Mouse (Mus musculus) ES-Bruce4 (cell line): Measurements from ENCODE around the gene Dnajc11. TPM values are rescaled to one million over a fixed set of nuclear protein-coding genes. Genes with fewer than 3 reads are reported as not detected.
A peak's percentile ranks its signal among the peaks of the same experiment; 100 is the strongest.

Experiments
- H3K27ac ChIP-seq: 2 replicates; pipeline ENCODE4 v1.5.1; 2012; ENCODE audit warnings: low read length, inconsistent platforms; ENCODE audit not compliant: insufficient read depth
- H3K27me3 ChIP-seq: 2 replicates; pipeline ENCODE4 v1.6.1; 2012; ENCODE audit warnings: mild to moderate bottlenecking, low read length, inconsistent platforms; ENCODE audit not compliant: control insufficient read depth, poor library complexity, insufficient read depth, severe bottlenecking
- H3K36me3 ChIP-seq: 2 replicates; pipeline ENCODE4 v1.6.1; 2012; ENCODE audit warnings: inconsistent platforms, mild to moderate bottlenecking, low read length, moderate library complexity; ENCODE audit not compliant: control insufficient read depth, poor library complexity, insufficient read depth, severe bottlenecking
- H3K4me1 ChIP-seq: one replicate; pipeline ENCODE4 v1.8.1; 2011; ENCODE audit warnings: low read length; ENCODE audit not compliant: control insufficient read depth, insufficient read depth
- H3K4me3 ChIP-seq: 2 replicates; pipeline ENCODE4 v1.5.1; 2011; ENCODE audit warnings: low read depth, mild to moderate bottlenecking, low read length
- H3K9ac ChIP-seq: 2 replicates; pipeline ENCODE4 v1.6.1; 2012; ENCODE audit warnings: low read depth, mild to moderate bottlenecking, inconsistent platforms; ENCODE audit not compliant: poor library complexity, severe bottlenecking
- H3K9me3 ChIP-seq: replicated peaks from 2 replicates; pipeline ENCODE4 v1.6.1; 2012; ENCODE audit warnings: mild to moderate bottlenecking, low read length, inconsistent platforms; ENCODE audit not compliant: control insufficient read depth, poor library complexity, insufficient read depth, severe bottlenecking
- CTCF ChIP-seq: IDR thresholded peaks from one replicate; pipeline ENCODE4 v1.8.1; 2011; ENCODE audit warnings: low read depth, low read length
- EP300 ChIP-seq: IDR thresholded peaks from 2 replicates; pipeline ENCODE4 v1.6.1; 2011; ENCODE audit warnings: low read depth, low read length; ENCODE audit not compliant: insufficient read depth
- POLR2A ChIP-seq: IDR thresholded peaks from one replicate; pipeline ENCODE4 v1.8.1; 2011; ENCODE audit warnings: low read length; ENCODE audit not compliant: insufficient read depth
- polyA plus RNA-seq: library from polyadenylated mRNA; stranded (reverse); fragments of >200 nt; gene quantifications from 2 replicates; pipeline ENCODE4 v1.2.4, GENCODE M21; 2011; ENCODE audit warnings: low read depth; ENCODE audit not compliant: missing spikeins, insufficient read depth, insufficient read length

Dnajc11 gene
- polyA plus RNA-seq, 1 experiment: 89.1 TPM

DNA sequence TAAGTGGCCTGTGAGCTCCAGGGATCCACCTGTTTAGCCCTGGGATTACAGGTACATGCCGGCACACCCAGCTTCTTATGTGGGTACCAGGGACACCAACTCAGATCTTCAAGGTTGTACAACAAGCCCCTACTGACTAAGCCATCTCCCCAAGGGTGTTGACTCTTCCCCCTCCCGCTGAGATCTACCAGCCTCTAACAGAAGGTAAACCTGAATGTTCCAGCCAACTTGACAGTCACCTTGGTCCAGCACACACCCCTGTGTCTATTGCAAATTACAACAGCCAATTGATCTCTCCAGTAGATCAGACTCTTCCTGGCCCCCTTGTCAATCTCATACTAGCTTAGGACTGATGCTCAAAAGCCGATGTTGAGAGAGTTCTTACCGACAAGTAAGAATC is 27.9 kb upstream of the Dnajc11 start:
- Histone ChIP-seq H3K27ac (no peak overlapping the region), H3K27me3 (no peaks in the 10 kb centered on the region), H3K36me3 (no peaks in the 10 kb centered on the region), H3K4me3 (no peak overlapping the region), H3K9ac (no peak overlapping the region), H3K4me1 (peaks cover 4% of the 10 kb centered on the region), H3K9me3 (no peaks in the 10 kb centered on the region)
- no peak for TF ChIP-seq EP300
- no peak for TF ChIP-seq POLR2A
- no peak for TF ChIP-seq CTCF

DNA sequence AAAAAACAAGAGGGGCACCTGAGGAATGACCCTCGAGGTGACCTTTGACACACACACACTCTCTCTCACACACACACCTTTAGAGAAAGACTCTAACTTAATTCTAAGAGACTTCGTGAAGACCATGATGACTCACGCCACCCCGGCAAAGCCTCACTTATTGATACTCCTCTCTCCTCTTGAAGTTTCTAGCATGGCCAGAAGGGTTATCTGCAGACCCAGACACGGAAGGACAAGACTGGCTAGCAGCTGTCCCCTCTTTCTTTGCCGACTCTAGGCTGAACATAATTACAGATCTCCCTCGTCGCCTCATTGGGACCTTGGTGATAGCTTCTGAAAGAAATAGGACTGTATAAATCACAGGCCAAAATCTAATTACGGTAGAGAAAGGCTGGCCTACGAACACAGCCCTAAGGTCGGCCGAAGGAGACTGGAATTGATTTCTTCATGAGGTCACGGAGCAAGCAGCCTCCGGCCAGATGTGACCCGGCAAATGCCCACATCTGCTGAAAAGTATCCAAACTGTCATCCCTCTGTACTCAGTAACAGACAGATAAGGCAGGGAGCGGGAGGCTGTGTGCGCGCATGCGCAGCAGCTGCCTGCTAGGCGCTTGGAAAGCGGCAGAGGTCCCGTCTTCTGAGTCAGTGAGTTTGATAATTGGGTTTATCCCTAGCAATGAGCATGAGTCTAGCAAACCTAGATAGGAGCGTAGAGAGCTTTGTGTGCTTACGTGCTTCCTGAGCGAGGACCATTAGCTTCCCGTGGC is 25.7 kb upstream of the Dnajc11 start:
- Histone ChIP-seq H3K9me3 (no peaks in the 10 kb centered on the region), H3K27me3 (no peaks in the 10 kb centered on the region), H3K27ac (no peak overlapping the region), H3K4me1 (peaks cover 2% of the 10 kb centered on the region), H3K9ac (no peak overlapping the region), H3K4me3 (no peak overlapping the region), H3K36me3 (no peaks in the 10 kb centered on the region)
- TF ChIP-seq POLR2A (no peak), EP300 (no peak), CTCF (no peak)

DNA sequence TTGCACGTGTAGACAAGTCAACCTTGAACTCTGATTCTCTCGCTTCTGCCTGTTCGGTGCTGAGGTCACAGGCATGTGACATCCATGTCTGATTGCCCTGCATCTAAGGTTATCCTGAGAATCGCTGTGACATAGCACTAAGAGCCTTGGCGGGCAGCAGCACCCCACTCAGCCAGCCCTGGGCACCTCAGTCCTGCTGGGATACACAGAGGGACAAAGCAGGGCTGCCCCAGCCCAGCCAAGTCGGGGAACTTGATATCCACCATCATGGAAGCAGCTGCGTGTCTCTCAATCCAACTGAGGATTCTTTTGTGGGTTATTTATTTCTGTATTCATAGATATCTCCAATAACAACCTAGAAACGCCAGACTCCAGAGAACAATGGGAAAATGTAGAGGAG is 24.7 kb upstream of the Dnajc11 start:
- Histone ChIP-seq H3K27me3 (no peaks in the 10 kb centered on the region), H3K36me3 (no peaks in the 10 kb centered on the region), H3K4me1 (no peaks in the 10 kb centered on the region), H3K4me3 (no peak overlapping the region), H3K9ac (no peak overlapping the region), H3K9me3 (no peaks in the 10 kb centered on the region), H3K27ac (no peak overlapping the region)
- no peak for TF ChIP-seq POLR2A
- no peak for TF ChIP-seq CTCF
- TF ChIP-seq EP300: no peak

- no peaks in the 10 kb centered on the region for H3K4me1 ChIP-seq
Observed at GRCm38 (mm10) chr4:151916271-151916670, 17.2 kb upstream of the Dnajc11 start.

GRCm38 (mm10) chr4:151919135-151919840 is 14.2 kb upstream of the Dnajc11 start:
- Histone ChIP-seq H3K9ac (no peak overlapping the region), H3K36me3 (no peaks in the 10 kb centered on the region), H3K4me1 (no peaks in the 10 kb centered on the region), H3K27ac (no peak overlapping the region), H3K9me3 (peaks cover 5% of the 10 kb centered on the region), H3K27me3 (no peaks in the 10 kb centered on the region), H3K4me3 (no peak overlapping the region; the same call in 1 of the 2 replicates)
- no peak for TF ChIP-seq EP300
- TF ChIP-seq POLR2A: no peak

More at GRCm38 (mm10) chr4:151916271-151916670, 17.2 kb upstream of the Dnajc11 start:
- Histone ChIP-seq H3K27me3 (no peaks in the 10 kb centered on the region), H3K9me3 (peaks cover 4% of the 10 kb centered on the region), H3K27ac (no peak overlapping the region), H3K9ac (no peak overlapping the region), H3K36me3 (no peaks in the 10 kb centered on the region), H3K4me3 (no peak overlapping the region)
- TF ChIP-seq EP300: no peak
- no peak for TF ChIP-seq POLR2A
- TF ChIP-seq CTCF: no peak

DNA sequence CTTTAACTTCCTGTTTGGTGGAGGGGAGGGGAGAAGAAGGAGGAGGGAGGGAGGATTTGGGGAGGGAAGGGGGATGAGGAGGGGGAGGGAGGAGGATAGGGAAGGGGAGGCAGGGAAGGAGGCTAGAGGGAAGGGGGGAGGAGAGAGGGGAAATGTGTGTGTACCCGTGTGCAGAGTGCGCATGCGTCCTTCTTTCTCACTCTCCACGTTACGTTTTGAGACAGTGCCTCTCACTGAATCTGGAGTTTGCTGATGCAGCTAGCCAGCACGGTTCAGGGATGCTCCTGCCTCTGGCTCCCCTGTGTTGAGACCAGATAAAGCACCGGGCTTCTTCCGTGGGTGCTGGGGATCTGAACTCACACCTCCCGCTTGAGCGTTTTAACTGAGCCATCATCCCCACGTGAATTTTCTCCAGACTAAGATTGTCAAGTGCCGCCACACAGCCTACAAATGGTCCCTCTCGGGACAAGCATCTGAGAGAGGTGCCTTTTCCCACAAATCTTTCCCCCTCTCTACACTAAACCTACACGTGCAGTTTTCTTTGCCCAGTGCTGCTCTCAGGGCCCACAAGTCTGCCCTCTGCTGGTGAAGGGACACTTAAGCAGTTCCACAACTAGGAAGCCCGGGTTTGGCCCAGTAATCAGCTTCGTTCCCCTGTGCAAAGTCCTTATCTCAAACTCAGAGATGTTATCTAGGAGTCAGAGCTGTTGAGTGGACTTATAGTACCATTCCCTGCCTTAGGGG is 13.4 kb upstream of the Dnajc11 start:
- Histone ChIP-seq H3K9me3 (peaks cover 5% of the 10 kb centered on the region), H3K36me3 (no peaks in the 10 kb centered on the region), H3K27me3 (no peaks in the 10 kb centered on the region), H3K4me1 (no peaks in the 10 kb centered on the region), H3K27ac (no peak overlapping the region), H3K4me3 (peak overlapping the region; percentile 15), H3K9ac (no peak overlapping the region)
- no peak for TF ChIP-seq EP300
- TF ChIP-seq CTCF: peak; percentile 72
